Mouse (Mus musculus): ENCODE data around the gene Gm3625. TPM values are rescaled to one million over a fixed set of nuclear protein-coding genes. Genes with fewer than 3 reads are reported as not detected.
A peak's percentile ranks its signal among the peaks of the same experiment; 100 is the strongest.

Gm3625 gene
- total and polyA plus RNA-seq, 3 experiments, result not detected

GRCm38 (mm10) chr12:4638438-4638837, 45.7 kb upstream of the Gm3625 start:
- H3K4me3 ChIP-seq (ENCODE audit: control insufficient read depth in 1 of 2, insufficient read depth in 1 of 2, low read depth in 2 of 2, low read length in 2 of 2), result no peak overlapping the region
- peaks cover 17 to 32% of the 10 kb centered on the region in 2 experiments for H3K36me3 ChIP-seq (ENCODE audit: control insufficient read depth in 1 of 2, insufficient read depth in 2 of 2, low read length in 2 of 2)
- no peaks in the 10 kb centered on the region for H3K9me3 ChIP-seq (replicated peaks; ENCODE audit: insufficient read depth, low read length)
- no peaks in the 10 kb centered on the region for H3K79me2 ChIP-seq (ENCODE audit: control insufficient read depth, insufficient read depth, low read length, poor library complexity)
- no peak overlapping the region for H3K27ac ChIP-seq (ENCODE audit: control insufficient read depth, low read depth, low read length)
- H3K27me3 ChIP-seq (ENCODE audit: control insufficient read depth in 1 of 2, insufficient read depth in 2 of 2, low read length in 2 of 2), result no peaks in the 10 kb centered on the region
- TF ChIP-seq RCOR1 (IDR thresholded peaks at IDR 0.05; ENCODE audit: low read depth, low read length) (no peak), MYB (IDR thresholded peaks at IDR 0.05; ENCODE audit: low read depth, low read length) (no peak), TBP (IDR thresholded peaks at IDR 0.05; ENCODE audit: low read depth, low read length) (no peak), NRF1 (IDR thresholded peaks at IDR 0.05; ENCODE audit: insufficient read depth, low read depth, low read length, poor library complexity, severe bottlenecking) (no peak), MEF2A (IDR thresholded peaks at IDR 0.05; ENCODE audit: extremely low read depth, insufficient replicate concordance, low read depth, low read length, poor library complexity, severe bottlenecking) (no peak), GATA1 (IDR thresholded peaks at IDR 0.05; ENCODE audit: low read depth, low read length) (no peak), E2F4 (IDR thresholded peaks at IDR 0.05; ENCODE audit: borderline replicate concordance, low read depth, low read length) (no peak), USF2 (IDR thresholded peaks at IDR 0.05; ENCODE audit: borderline replicate concordance in 1 of 2, insufficient read depth in 1 of 2, low read depth in 1 of 2, low read length in 2 of 2) (no peak), POLR2AphosphoS2 (IDR thresholded peaks at IDR 0.05; ENCODE audit: low read length) (no peak), MYC (IDR thresholded peaks at IDR 0.05; ENCODE audit: low read depth, low read length) (no peak), CHD1 (IDR thresholded peaks at IDR 0.05; ENCODE audit: low read depth, low read length) (no peak), JUND (IDR thresholded peaks at IDR 0.05; ENCODE audit: low read depth, low read length) (no peak), POLR2AphosphoS5 (IDR thresholded peaks at IDR 0.05; ENCODE audit: borderline replicate concordance, low read depth, low read length) (no peak), KAT2A (conservative IDR thresholded peaks at IDR 0.05; ENCODE audit: low read depth, low read length) (no peak), CTCF (IDR thresholded peaks at IDR 0.05 in 2 of 3, conservative IDR thresholded peaks at IDR 0.05 in 1 of 3; ENCODE audit: control insufficient read depth in 1 of 3, insufficient read depth in 1 of 3, low read depth in 2 of 3, low read length in 3 of 3, poor library complexity in 1 of 3, severe bottlenecking in 1 of 3) (peak in 2 of 3 experiments; percentile 14 to 33; a peak in 2 of 6 replicates), ELF1 (IDR thresholded peaks at IDR 0.05; ENCODE audit: low read depth, low read length) (no peak), BHLHE40 (IDR thresholded peaks at IDR 0.05; ENCODE audit: borderline replicate concordance, low read depth, low read length) (no peak), TCF12 (IDR thresholded peaks at IDR 0.05; ENCODE audit: low read depth, low read length) (no peak), SMC3 (IDR thresholded peaks at IDR 0.05; ENCODE audit: low read depth, low read length) (peak; percentile 42), TAL1 (IDR thresholded peaks at IDR 0.05; ENCODE audit: low read length) (no peak), ZMIZ1 (IDR thresholded peaks at IDR 0.05; ENCODE audit: low read depth, low read length) (no peak), RAD21 (IDR thresholded peaks at IDR 0.05; ENCODE audit: low read depth, low read length) (peak; percentile 15)
- H3K9ac ChIP-seq (ENCODE audit: control insufficient read depth, low read depth, low read length, poor library complexity, severe bottlenecking), result no peak overlapping the region
- peaks cover 7 to 11% of the 10 kb centered on the region in 2 experiments for H3K4me1 ChIP-seq (ENCODE audit: control insufficient read depth in 1 of 2, insufficient read depth in 2 of 2, low read length in 2 of 2)
- DNase-seq (ENCODE audit: low read depth, low spot score), result peak; percentile 39

Measured in MEL (cell line).